Mouse (Mus musculus) small intestine, adult 2 months (tissue): ENCODE measurements around the gene H2-DMb1.

Experiments used
- CTCF ChIP-seq: fragments of 200-500 bp; IDR thresholded peaks from 2 replicates; pipeline ENCODE4 v1.5.1; 2012; ENCODE audit warnings: low read depth, mild to moderate bottlenecking, control low read depth, inconsistent platforms, low read length, moderate library complexity, mixed read lengths; ENCODE audit not compliant: insufficient replicate concordance, insufficient read length; ENCODE audit errors: extremely low read depth
- POLR2A ChIP-seq: fragments of 200-500 bp; IDR thresholded peaks from 2 replicates; pipeline ENCODE4 v1.6.1; 2012; ENCODE audit warnings: low read depth, mild to moderate bottlenecking, control low read depth, inconsistent platforms, low read length, moderate library complexity

DNA sequence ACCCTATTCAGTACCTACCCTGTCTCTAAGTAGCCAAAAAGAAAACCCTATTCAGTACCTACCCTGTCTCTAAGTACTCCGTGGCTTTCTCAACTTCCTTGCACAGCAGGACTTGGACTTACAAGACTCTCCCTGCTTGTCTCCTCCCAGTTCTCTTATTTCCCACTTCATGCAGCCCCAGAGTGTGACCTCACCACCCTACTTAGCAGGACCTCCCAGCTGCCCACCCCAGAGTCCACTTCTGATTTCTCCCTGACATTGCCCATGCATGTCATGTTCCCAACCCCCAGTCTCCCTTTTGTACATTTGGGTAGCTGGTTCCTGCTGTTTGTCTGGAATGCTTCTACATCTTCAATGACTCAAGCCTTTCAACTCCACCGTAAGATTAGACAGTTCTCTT lies 29.4 kb upstream of the H2-DMb1 start:
- TF ChIP-seq CTCF (no peak), POLR2A (no peak)
